Mouse (Mus musculus) liver, postnatal 0 days (tissue): ENCODE data around the gene B3galt1.

ENCODE experiments used
- CTCF ChIP-seq: sonication (generic); IDR thresholded peaks from 2 replicates; pipeline ENCODE4 v1.5.1; 2016; ENCODE audit warnings: antibody characterized with exemption, low read depth
- EP300 ChIP-seq: IDR thresholded peaks from 2 replicates; pipeline ENCODE4 v1.6.1; 2016; ENCODE audit warnings: antibody characterized with exemption, low read depth, mild to moderate bottlenecking

DNA sequence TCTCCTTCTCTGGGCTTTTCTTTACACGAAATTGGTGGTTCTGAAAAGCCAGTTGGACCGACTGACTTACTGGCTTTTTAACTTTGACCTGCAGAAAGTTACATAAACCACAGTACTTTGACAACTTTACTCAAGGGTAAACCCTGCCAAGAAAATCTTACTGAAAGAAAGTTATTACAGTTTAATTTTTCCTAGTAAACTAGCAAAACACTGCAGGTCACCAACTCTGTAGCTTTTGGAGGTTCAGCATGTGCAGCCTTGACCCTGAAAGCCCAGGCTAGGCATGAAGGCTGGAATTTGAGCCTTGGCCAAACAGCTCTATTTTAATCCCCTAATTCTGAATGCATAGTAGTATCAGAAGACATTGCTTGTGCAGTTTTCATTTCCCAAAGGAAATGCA, 391.9 kb downstream of the B3galt1 start:
- no peak for TF ChIP-seq CTCF
- TF ChIP-seq EP300, result no peak
